Mouse (Mus musculus): ENCODE results near the gene Gm10959.

DNA sequence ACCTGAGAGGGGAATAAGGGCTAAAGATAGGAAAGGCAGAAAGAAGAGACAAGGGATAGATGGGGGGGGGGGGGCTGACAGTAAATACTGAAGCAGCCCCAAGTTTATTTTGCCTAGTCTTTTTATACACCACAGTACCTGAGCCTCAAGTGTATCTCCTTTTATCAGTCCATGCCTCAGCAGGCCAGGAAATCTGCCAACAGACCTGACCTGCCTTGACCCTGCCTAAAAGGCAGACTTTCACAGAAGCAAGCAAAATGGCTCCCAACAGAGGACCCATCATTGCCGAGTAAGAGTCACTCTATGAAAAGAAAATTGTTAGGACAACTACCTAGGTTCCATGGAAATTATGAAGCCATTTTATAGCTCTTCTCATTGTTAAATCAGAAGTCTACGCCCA lies 11.3 kb downstream of the Gm10959 start:
- TF ChIP-seq POLR2A (IDR thresholded peaks at IDR 0.05; ENCODE audit: borderline replicate concordance, extremely low read depth, low read depth, low read length) (no peak), CTCF (IDR thresholded peaks at IDR 0.05; ENCODE audit: insufficient read depth, low read length) (no peak)

Measured in lung, adult 2 months (tissue).